Mouse (Mus musculus) hindbrain, embryonic 14.5 days (tissue): Measurements from ENCODE around the gene Trpm6. TPM values are rescaled to one million over a fixed set of nuclear protein-coding genes. Genes with fewer than 3 reads are reported as not detected.
A peak's percentile ranks its signal among the peaks of the same experiment; 100 is the strongest.

Experiments
- ATAC-seq: fragments of 200-750 bp; cut with Nextera tagmentation; 2 replicates; pipeline ENCODE4 v1.8.0; 2017; ENCODE audit warnings: moderate number of reproducible peaks, mild to moderate bottlenecking, moderate TSS enrichment, moderate library complexity; ENCODE audit not compliant: low FRiP score
- DNase-seq: peaks from one replicate; pipeline ENCODE4 v3.0.0-alpha.2; 2015; ENCODE audit warnings: low spot score
- H3K27ac ChIP-seq: fragments of 300-500 bp; sonication (generic); 2 replicates; pipeline ENCODE4 v1.5.1; 2014; ENCODE audit warnings: mild to moderate bottlenecking, moderate library complexity
- H3K27me3 ChIP-seq: fragments of 300-500 bp; sonication (generic); 2 replicates; pipeline ENCODE4 v1.6.1; 2014; ENCODE audit warnings: mild to moderate bottlenecking, low read length, mixed read lengths; ENCODE audit not compliant: control insufficient read depth, insufficient read depth
- H3K36me3 ChIP-seq: fragments of 300-500 bp; sonication (generic); replicated peaks from 2 replicates; pipeline ENCODE4 v1.6.1; 2014; ENCODE audit not compliant: control insufficient read depth, insufficient read depth
- H3K4me1 ChIP-seq: fragments of 300-500 bp; sonication (generic); replicated peaks from 2 replicates; pipeline ENCODE4 v1.6.1; 2014; ENCODE audit warnings: antibody characterized with exemption, low read length, mixed read lengths; ENCODE audit not compliant: control insufficient read depth, insufficient read depth
- H3K4me2 ChIP-seq: fragments of 300-500 bp; sonication (generic); replicated peaks from 2 replicates; pipeline ENCODE4 v1.6.1; 2014; ENCODE audit warnings: mild to moderate bottlenecking, moderate library complexity
- H3K4me3 ChIP-seq: fragments of 300-500 bp; sonication (generic); replicated peaks from 2 replicates; pipeline ENCODE4 v1.5.1; 2014; ENCODE audit warnings: mild to moderate bottlenecking, low read length
- H3K9ac ChIP-seq: fragments of 300-500 bp; sonication (generic); 2 replicates; pipeline ENCODE4 v1.6.1; 2014
- H3K9me3 ChIP-seq: fragments of 300-500 bp; sonication (generic); 2 replicates; pipeline ENCODE4 v1.6.1; 2016; ENCODE audit warnings: low read length; ENCODE audit not compliant: control insufficient read depth
- WGBS: fragments of 180-500 bp; shearing (Covaris S2); extraction: QIAGEN DNeasy Blood & Tissue Kit; methylation state at CpG from one replicate; pipeline ENCODE4 v1.1.7; 2014; 5-methylcytosine and 5-hydroxymethylcytosine counted together
- polyA plus RNA-seq: library from polyadenylated mRNA; unstranded; fragments of >200 nt; fragmentation: Nextera tagmentation; extraction: Ambion mirVana; gene quantifications from 2 replicates; pipeline ENCODE4 v1.2.1, GENCODE M21; 2014

Gene Trpm6
- polyA plus RNA-seq, 1 experiment from 2014 or later, result 0.51 TPM

DNA sequence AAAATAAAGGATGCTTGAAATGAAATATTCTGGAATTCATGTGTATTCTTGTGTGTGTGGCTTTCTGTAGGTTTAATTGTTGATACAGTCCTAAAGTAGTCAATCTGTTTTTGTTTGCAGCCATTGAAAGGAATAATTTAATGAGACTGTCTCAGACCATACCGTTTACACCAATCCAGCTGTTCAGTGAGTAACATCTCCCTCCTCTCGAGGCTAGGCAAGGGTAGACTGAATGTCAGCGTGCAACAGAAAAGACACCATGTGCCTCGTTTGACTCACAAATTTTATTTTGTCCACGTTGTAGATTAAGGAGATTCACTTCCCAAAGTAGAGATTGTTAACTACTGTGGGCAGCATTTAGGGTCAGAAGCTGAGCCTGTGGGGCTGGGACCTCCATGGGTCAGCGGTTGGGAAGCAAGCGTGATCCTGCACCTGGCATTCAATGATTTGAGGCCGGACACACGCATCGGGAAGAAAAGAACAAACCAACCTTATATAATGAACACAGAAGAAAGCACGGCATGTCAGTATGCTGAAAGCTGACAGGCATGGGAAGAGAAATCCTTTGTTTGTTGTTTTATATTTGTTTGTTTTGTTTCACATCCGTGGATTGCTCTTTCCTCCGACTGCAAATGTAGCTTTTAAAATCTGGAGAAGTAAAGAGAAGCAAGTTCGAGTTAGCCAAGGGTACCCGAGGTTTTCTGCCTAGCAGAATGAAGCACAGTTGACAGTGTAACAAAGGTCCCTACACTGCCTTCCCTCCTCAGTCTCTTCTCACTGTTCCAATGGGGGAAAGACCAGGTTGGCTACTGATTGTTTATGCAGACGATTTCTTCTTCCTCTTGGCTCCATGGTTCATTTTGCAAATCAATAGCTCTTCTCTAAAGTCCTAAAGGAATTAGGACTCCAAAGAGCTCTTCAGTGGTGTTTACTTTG lies 124.2 kb downstream of the Trpm6 start:
- Histone ChIP-seq H3K9me3 (no peaks in the 10 kb centered on the region), H3K36me3 (no peaks in the 10 kb centered on the region), H3K27ac (peak overlapping the region; percentile 66), H3K9ac (peak overlapping the region; percentile 51), H3K4me1 (peaks cover 13% of the 10 kb centered on the region), H3K4me3 (no peak overlapping the region; the same call in 1 of the 2 replicates), H3K4me2 (peak overlapping the region; percentile 43), H3K27me3 (no peaks in the 10 kb centered on the region)
- DNase-seq (no peak), ATAC-seq (peak; percentile 24; the same call in 1 of the 2 replicates)
- 12% methylated on average over 16 of the region's 16 CpGs for WGBS

DNA sequence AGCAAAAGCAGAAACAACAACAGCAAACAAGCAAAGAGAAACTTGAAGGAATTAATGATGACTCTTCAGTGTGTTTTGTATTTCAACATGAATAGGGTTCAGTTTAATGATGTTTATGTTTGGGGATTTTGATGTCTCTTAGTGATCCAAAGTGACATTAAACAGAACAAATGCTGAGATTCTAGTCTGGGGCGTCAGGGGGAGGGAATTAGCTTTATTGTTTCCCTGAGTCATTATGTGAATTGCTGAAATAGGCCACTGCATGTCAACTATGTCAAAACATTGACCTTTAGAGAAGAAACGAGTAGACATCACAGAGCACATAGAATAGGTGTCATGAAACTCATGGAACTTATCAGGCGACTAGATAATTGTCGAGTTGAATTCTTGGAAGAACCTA lies 129.5 kb downstream of the Trpm6 start:
- Histone ChIP-seq H3K4me2 (no peak overlapping the region), H3K27me3 (no peaks in the 10 kb centered on the region), H3K4me1 (0 out of 2 replicates have a peak, but pooled peaks cover 2% of the 10 kb centered on the region), H3K9ac (no peak overlapping the region), H3K9me3 (no peaks in the 10 kb centered on the region), H3K27ac (no peak overlapping the region), H3K36me3 (no peaks in the 10 kb centered on the region), H3K4me3 (no peak overlapping the region)
- DNase-seq, result no peak
- no peak for ATAC-seq
- 71% methylated on average over 4 of the region's 4 CpGs for WGBS

DNA sequence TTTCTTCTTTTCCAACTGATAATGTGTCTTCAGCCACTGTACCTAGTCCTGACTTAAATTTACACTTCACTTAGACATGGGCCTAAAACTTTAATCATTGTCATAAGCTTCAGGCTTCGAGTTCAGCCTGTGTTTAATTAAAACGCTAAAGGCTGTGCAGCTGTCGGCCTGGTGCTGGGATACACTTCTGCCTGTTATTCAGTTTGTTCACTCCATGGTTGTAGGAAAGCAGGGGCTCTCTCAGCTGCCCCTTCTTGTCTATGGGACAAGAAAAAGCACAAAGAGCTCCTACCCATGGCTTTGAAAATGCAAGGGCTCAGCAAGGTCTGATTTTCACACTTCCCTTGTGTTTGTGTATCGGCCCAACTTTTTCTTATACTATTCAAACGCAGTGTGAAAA lies 131.4 kb downstream of the Trpm6 start:
- Histone ChIP-seq H3K4me3 (no peak overlapping the region), H3K27ac (no peak overlapping the region)

DNA sequence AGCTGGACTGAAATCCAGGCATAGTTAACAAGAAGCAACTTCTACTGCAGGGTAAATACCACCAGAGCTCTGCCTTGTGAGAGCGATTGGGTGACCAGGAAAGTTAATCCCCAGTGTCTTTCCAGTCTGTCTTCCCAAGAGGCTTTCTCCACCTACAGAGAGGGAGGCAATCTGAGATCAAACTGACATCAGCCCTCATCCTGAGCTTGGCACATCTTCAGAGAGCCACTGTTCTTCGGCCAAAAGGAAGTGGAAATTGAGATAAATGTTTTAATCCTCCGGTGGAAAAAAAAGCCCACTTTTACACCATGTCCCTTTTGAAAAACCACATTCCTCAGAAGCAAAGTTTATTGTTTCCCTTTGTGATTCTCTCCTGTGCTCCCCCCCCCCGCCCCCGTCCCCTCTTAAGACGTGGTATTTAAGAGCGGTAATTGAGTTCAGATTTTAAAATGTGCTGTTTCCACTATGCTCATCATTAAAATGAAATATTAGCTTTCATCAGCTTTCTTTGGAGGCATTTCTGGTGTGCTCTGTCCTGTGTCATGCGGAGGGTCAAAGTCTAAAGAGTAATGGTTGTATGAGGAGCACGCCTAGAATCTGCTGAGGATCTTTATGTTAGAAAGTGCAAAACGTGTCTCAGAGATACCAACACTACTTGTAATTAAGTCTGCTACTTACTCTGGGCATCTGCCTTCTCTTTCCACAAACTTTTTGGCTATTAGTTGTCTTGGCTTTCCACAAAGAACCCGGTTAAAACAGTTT lies 138.0 kb downstream of the Trpm6 start:
- no peak overlapping the region for H3K4me3 ChIP-seq
- 42% methylated on average over 11 of the region's 11 CpGs for WGBS
- H3K27ac ChIP-seq, result peak overlapping the region; percentile 62
- peak overlapping the region; percentile 66; the same call in 1 of the 2 replicates for H3K4me2 ChIP-seq
- no peaks in the 10 kb centered on the region for H3K27me3 ChIP-seq
- H3K36me3 ChIP-seq, result no peaks in the 10 kb centered on the region
- H3K9me3 ChIP-seq, result no peaks in the 10 kb centered on the region
- H3K4me1 ChIP-seq, result peaks cover 11% of the 10 kb centered on the region; the same call in 1 of the 2 replicates
- ATAC-seq (no peak), DNase-seq (no peak)
- H3K9ac ChIP-seq, result no peak overlapping the region

More for the DNA sequence above, 131.4 kb downstream of the Trpm6 start:
- no peaks in the 10 kb centered on the region for H3K36me3 ChIP-seq
- H3K27me3 ChIP-seq, result no peaks in the 10 kb centered on the region
- DNase-seq (no peak), ATAC-seq (no peak)
- 34% methylated on average over 5 of the region's 5 CpGs for WGBS
- H3K4me1 ChIP-seq, result no peaks in the 10 kb centered on the region
- H3K9ac ChIP-seq, result no peak overlapping the region
- no peak overlapping the region for H3K4me2 ChIP-seq
- no peaks in the 10 kb centered on the region for H3K9me3 ChIP-seq

DNA sequence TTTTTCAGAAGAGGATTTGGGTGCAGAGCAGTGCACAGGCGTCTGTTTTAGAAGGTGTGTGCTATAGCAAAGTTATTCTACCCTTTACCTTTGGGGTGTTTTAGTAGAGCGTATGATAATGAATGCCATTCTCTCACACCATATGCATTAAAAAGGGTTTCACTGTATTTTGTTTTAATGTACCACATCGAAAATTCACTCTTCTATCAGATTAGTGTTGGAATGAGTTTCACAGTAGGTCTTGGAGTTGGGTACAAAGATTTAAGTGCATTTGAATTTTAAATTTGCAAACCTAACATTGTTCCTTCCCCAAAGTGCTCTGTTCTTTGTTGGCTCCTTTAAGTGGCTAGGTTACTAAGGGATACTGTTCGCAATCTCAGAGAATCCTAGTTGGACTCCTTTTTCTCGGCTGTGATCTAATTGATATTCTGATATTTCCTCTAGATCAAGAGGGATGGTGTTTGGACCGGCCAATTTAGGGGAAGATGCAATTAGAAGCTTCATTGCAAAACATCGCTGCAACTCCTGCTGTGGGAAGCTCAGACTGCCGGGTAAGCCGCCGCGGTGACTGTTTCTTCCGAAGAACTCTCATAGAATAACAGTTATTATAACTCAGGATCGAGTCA lies 138.8 kb downstream of the Trpm6 start:
- peak overlapping the region; percentile 76 for H3K27ac ChIP-seq
- no peaks in the 10 kb centered on the region for H3K9me3 ChIP-seq
- peak; percentile 63 for DNase-seq
- H3K36me3 ChIP-seq, result no peaks in the 10 kb centered on the region
- peak; percentile 79 for ATAC-seq
- peak overlapping the region; percentile 66 for H3K4me2 ChIP-seq
- peaks cover 11% of the 10 kb centered on the region; the same call in 1 of the 2 replicates for H3K4me1 ChIP-seq
- H3K9ac ChIP-seq, result peak overlapping the region; percentile 61
- peak overlapping the region; percentile 32 for H3K4me3 ChIP-seq
- 8% methylated on average over 13 of the region's 13 CpGs for WGBS
- no peaks in the 10 kb centered on the region for H3K27me3 ChIP-seq

DNA sequence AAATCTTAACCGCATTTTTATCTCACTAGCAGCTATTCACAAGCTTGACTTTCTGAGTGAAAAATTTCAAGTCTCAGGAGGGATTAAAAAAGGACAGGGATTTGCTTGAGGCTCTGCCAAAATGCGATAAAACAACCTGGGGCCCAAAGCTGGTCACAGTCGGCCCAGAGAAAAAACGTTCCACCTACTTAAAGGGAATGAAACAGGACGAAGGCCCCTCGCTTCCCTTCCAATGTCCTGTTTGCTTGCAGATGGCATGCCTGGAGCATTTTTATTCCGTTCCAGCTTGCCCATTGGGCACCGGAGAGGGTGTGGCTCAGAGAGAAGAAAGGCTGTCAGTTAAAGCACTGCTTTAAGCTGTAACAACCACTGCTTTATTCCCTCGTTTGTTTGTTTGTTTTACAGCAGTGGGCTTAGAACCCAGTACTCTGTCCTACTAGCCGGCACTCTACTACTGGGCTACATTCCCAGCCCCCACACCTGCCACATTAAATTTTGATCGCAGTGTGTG lies 139.4 kb downstream of the Trpm6 start:
- ATAC-seq (peak; percentile 80), DNase-seq (peak; percentile 61)
- H3K4me3 ChIP-seq, result peak overlapping the region; percentile 32
- H3K27me3 ChIP-seq, result no peaks in the 10 kb centered on the region
- H3K4me2 ChIP-seq, result peak overlapping the region; percentile 66
- H3K9me3 ChIP-seq, result no peaks in the 10 kb centered on the region
- H3K9ac ChIP-seq, result peak overlapping the region; percentile 61
- H3K27ac ChIP-seq, result peak overlapping the region; percentile 76
- H3K36me3 ChIP-seq, result no peaks in the 10 kb centered on the region
- H3K4me1 ChIP-seq, result peaks cover 11% of the 10 kb centered on the region; the same call in 1 of the 2 replicates
- WGBS, result 3% methylated on average over 11 of the region's 11 CpGs

DNA sequence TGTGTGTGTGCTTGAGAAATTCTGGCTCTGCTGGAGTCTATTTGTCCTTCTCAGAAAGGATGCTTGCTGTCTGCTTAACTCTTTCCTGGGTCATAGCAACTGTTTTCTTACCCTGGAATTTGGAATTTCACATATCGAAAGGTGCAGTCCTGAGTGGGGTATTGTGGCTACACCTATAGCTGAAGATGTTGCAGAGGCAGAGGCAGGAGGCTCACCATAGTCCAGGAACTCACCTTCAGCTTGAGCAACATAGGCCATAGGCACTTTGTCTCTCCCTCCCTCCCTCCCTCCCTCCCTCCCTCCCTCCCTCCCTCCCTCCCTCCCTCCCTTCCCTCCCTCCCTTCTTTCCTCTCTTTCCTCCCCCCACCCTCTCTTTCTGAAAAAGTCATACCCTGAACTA lies 139.8 kb downstream of the Trpm6 start:
- no peak for DNase-seq
- Histone ChIP-seq H3K4me3 (peak overlapping the region; percentile 32), H3K27ac (peak overlapping the region; percentile 76), H3K9ac (peak overlapping the region; percentile 61), H3K9me3 (no peaks in the 10 kb centered on the region), H3K36me3 (no peaks in the 10 kb centered on the region), H3K27me3 (no peaks in the 10 kb centered on the region), H3K4me1 (peaks cover 11% of the 10 kb centered on the region; the same call in 1 of the 2 replicates), H3K4me2 (peak overlapping the region; percentile 66)
- ATAC-seq, result peak; percentile 49; the same call in 1 of the 2 replicates
- 47% methylated on average over 1 of the region's 1 CpGs for WGBS

DNA sequence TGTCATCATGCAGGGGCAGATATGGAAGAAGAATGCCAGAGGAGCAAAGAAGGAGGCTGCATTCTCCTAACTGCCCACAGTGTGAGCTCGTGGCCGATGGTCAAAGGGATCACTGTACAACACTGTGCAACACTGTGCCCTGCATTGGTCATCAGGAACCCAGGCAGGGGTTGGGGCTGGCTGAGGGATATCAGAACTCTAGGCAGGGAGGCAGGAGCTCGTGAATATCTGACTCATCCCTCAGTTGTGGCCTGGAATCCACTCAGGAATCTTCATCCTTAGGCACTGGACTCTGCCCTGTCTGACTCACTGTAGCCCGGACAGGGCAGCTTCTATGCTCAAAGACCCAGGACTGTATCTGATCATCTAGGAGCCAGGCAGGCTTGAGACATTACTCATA lies 140.4 kb downstream of the Trpm6 start:
- Histone ChIP-seq H3K9me3 (no peaks in the 10 kb centered on the region), H3K27ac (peak overlapping the region; percentile 70), H3K4me2 (no peak overlapping the region), H3K4me1 (peaks cover 11% of the 10 kb centered on the region; the same call in 1 of the 2 replicates), H3K27me3 (no peaks in the 10 kb centered on the region), H3K4me3 (no peak overlapping the region), H3K9ac (no peak overlapping the region), H3K36me3 (no peaks in the 10 kb centered on the region)
- no peak for ATAC-seq
- DNase-seq, result no peak
- WGBS, result 74% methylated on average over 4 of the region's 4 CpGs
